Mouse (Mus musculus) 3T3-L1 (cell line): ENCODE measurements around the gene Pus10.
"Not testable (repeated sequence)": the region's sequence is repeated elsewhere in the genome, so short reads cannot be mapped to it uniquely, and the experiment has no call there.

Experiments used
- DNase-seq: peaks from one replicate; pipeline ENCODE4 v3.0.0-alpha.2; 2015; ENCODE audit warnings: low read depth, low spot score

The Pus10 gene

DNA sequence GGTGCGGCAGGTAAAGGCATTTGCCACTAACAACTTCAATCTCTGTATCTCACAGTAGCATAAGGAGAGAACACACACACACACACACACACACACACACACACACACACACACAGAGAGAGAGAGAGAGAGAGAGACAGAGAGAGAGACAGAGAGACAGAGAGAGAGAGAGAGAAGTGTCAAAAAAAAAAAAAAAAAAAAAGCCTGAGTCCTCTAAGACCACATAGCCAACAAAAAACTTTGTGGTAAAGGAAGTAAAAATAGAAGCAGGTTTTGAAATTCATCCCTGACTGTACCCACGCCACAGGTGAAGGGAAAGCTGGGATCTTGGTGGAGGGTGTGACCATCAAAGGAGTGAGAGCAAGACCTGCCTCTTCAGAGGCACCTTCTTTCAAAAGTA is 92.7 kb downstream of the Pus10 start:
- DNase-seq: no peak

DNA sequence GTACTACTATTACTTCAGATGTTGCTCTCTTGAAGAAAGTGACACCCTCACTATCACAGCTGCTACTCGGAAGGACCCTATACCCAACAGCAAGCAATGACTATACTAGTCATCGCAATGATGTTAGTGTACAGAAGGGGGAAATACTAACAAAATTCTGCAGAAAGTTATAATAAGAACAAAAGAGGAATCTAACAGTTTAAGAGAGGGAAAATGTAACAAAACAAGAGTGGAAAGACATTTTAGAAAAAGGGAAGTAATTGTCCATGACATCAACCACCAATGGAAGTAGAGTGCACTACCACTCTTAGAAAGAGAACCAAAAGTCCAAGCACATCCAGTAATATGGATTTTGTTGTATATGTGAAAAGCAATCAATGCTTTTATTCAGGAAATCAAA is 97.2 kb downstream of the Pus10 start:
- DNase-seq: no peak

DNA sequence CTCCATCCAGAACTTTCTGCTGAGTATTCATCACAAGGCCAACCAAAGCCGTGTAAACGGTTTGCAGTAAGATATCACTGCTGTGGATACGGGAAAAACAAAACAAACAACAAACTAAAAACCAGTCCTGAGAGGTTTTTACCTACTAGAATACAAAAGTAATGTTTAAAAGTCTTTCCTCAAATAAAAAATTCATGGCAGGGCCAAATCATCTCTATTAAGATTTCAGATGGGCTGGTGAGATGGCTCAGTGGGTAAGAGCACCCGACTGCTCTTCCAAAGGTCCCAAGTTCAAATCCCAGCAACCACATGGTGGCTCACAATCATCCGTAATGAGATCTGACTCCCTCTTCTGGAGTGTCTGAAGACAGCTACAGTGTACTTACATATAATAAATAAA is 101.9 kb downstream of the Pus10 start:
- not testable (repeated sequence) for DNase-seq

DNA sequence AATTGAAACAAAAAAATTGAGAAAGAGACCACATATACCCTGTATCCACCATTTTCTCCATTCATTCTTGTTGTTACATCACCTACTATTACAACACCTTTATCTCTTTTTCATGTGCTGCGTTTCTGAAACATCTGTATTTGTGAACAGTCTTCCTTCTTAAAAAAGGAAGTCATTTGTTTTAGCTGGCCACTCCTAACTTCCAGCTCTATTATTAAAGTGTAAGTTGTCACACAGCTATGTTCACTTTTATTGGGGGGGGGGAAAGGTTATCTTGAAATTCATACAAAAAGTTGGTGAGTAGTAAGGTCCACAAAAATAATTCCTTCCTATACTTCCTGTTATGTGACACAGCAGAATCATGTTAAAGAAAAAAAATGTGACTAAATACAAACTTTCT is 102.5 kb downstream of the Pus10 start:
- DNase-seq: no peak

DNA sequence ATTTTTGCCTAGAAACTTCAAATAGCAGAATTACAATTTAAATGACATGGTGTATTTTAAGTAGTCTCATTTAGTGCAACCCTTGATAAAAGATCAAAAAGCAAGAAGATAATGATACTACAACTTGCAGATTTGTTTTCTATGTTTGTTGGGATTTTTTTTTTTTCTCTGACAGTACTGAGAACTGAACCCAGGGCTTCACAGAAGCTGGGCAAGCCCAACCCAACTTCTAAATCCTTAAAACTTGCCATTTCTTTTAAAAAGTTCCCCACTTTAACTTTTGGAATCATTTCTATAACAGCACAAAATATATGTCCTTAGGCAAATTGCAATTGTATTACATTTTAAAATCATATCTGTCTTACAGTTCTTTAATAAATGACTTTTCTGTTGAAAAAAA is 103.6 kb downstream of the Pus10 start:
- DNase-seq: peak; percentile 4

DNA sequence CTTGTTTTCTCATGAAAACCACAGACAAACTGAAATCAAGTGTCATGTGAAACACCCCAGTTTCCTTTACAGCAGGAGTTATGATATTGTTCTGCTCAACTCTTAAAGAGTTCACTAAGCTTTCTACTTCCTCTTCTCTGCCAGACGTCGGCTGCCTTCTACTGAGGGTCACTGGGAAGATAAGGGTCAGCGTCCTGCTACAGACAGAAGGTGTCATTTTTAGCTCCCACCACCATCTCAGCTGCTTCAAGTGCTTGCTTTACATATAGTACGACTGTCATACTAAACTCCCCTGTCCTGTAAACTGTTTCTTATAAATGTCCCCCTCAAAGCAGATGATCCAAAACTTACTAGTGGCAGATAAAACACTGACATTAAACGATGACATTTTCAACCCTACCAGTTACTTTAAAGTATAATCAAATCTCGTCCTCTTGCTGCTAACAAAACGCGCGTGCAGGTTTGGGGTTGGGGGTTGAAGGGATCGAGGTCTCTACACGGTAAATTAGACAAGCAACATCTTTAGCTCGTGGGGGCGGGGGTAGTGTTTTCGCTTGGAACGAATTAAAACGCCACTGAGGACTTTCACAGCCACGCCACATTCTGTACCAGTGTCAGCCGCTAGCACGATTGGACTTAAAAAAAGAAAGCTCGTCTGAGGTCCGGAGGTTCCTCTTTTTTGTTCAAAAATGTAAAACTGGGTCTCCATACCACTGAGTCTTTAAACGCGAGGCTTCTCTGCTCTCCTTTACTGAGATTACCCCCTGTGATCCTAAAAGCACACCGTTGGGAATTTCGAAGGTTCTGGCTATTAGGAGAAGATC is 104.4 kb downstream of the Pus10 start:
- peak; percentile 43 for DNase-seq

DNA sequence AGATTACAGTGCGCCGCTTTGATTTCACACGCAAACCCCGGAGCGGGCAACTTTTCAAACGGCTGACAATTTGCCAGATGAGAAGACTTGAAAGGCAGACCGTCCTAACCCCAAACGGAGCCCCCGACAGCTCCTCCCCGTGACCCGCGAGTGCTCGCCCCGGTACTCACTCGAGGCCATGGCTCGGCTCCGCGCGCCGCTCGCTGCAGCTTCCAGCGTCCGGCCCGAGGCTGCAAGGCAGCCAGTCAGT is 105.0 kb downstream of the Pus10 start:
- no peak for DNase-seq

DNA sequence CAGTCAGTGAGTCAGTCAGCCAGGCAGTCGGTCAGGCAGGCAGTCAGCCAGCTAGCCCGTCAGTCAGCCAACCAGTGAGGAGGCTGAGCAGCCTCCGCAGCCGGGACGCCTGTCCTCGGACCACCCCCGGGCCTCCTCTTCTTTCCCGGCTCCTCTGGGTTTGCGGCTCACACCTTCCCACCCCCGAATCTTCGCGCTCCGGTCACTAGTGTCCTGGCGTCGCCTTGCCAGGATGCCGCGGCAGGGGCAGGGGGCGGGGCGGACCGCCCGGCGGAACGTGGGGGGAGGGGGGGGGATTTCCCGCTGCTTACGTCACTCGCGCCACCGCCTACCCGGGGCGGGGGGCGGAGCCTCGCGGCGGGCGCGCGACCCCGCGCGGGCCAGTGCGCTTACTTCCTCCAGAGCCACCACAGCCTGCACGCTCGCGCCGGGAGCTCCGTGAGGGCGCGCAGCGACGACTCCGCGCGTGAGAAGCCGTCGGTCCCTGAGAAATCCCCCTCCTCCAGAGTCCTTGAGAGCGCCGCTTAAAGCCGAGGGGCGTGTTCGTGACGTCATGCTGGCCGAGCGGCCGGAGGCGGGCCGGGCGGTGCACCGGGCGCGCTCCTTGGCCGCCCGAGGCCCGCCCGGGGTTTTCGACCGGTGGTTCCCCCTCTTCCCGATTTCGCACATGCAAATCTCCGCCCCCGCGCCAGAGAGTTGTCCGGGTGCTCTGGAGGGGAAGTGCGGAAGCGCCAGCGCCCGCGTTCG is 105.5 kb downstream of the Pus10 start, which contains the start of gene Rel:
TSS of gene Rel (minus strand) at position 211 of the 747 bp plus-strand sequence.
- DNase-seq: peak; percentile 95

DNA sequence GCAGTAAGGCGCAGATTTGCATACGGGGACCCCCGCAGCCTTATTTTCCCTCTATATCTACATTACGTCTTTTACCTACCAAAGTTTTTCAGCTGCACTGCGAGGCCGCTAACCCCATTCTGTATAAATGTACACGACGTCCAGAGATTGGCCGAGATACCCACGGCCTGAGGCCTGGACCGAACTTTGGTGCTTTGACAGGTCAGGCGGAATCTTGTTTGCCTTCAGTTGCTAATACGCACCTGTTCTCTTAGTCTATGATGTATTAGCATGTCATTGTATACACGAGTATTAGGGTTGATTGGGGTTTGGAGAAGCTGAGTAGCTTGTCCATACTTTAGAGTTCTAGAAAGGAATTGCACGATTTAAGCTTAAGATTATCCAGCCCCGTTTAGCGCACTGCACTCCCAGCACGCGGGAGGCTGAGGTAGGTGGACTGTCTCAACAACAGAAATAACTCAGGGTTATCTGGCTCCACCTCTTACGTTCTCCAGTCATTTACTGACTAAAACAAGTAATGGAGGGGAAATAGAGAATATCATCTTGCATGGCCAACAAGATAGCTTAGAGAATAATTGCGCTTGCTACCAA is 106.1 kb downstream of the Pus10 start:
- DNase-seq: no peak

DNA sequence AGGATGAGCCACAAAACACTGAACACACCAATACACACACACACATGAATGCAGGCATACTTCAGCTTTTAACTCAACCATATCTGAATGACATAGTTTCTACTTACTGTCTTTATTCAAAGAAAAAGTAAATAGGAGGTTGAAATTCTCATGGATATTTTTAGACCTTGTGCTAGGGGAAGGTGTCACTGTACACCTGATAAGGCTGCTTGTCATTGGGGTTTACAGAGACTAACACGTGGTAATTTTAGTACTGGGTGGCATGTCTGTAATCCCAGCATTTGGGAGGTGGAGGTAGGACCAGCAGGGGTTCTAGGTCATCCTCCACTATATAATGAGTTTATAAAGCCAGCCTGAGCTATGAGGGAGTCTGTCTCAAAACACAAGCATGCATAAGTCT is 107.0 kb downstream of the Pus10 start:
- DNase-seq: no peak

DNA sequence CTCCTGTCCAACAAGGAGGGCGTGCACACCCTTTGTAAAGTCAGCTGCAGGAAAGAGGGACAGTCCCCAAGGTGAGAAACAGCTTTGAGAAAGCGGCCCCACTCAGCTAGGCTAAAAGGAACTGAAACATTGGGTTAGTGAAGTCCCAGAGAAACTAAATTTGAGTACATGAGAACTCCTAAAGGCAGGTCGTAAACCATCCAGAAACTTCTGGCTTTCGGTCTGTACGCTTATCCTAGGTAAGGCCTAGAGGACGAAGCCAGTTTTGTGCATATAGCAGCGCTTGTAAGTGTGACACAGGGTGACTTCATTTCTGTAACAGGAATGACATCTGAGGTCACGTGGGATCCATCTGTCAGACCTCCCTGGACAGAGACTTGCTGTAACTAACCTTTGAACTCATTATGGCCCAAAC is 113.3 kb downstream of the Pus10 start:
- no peak for DNase-seq

DNA sequence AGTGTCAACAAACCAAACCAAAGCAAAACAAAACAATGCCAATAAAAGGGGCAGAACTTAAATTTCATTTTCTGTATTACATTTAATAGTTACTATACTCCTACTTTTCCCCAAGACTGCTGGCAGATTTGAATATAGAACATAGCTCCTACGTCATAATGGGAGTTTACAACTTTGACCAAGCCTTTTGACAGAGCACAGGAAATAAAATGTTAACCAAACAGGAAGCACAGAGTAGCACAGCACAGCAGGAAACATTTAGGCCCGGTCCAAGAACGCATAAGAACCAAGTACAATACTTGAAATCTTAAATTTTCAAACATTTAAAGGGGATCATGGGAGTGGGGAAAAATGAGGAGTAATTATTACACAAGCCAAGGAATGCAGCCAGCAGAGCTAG is 116.6 kb downstream of the Pus10 start:
- no peak for DNase-seq
